Mouse (Mus musculus) MEL (cell line): ENCODE measurements around the gene Slc12a1. TPM values are rescaled to one million over a fixed set of nuclear protein-coding genes. Genes with fewer than 3 reads are reported as not detected.

Experiments
- DNase-seq: peaks from one replicate; pipeline ENCODE4 v3.0.0; 2011; ENCODE audit warnings: low read depth, low spot score
- H3K27ac ChIP-seq: 2 replicates; pipeline ENCODE4 v1.5.1; 2012; ENCODE audit warnings: low read depth, mild to moderate bottlenecking, control low read depth, low read length, moderate library complexity; ENCODE audit not compliant: control insufficient read depth
- H3K27me3 ChIP-seq, 2 experiments: fragments of 150-350 bp in 1 of 2; sonication (generic) in 1 of 2; 2 replicates each; pipeline ENCODE4 v1.6.1; 2012; ENCODE audit warnings: low read length in 2 of 2, mild to moderate bottlenecking in 2 of 2, improper control_type of control experiment in 1 of 2, moderate library complexity in 1 of 2; ENCODE audit not compliant: insufficient read depth in 2 of 2, control insufficient read depth in 1 of 2
- H3K36me3 ChIP-seq, 2 experiments: 2 replicates each; pipeline ENCODE4 v1.6.1; 2012 to 2014; ENCODE audit warnings: low read length in 2 of 2, improper control_type of control experiment in 1 of 2, inconsistent platforms in 1 of 2, mild to moderate bottlenecking in 1 of 2; ENCODE audit not compliant: insufficient read depth in 2 of 2, control insufficient read depth in 1 of 2
- H3K4me1 ChIP-seq, 2 experiments: fragments of 150-350 bp in 1 of 2; sonication (generic) in 1 of 2; 2 replicates each; pipeline ENCODE4 v1.6.1; 2012; ENCODE audit warnings: low read length in 2 of 2, improper control_type of control experiment in 1 of 2, mild to moderate bottlenecking in 1 of 2; ENCODE audit not compliant: insufficient read depth in 2 of 2, control insufficient read depth in 1 of 2
- H3K4me3 ChIP-seq, 2 experiments: fragments of 150-350 bp in 1 of 2; sonication (generic) in 1 of 2; 2 replicates each; pipeline ENCODE4 v1.5.1; 2012; ENCODE audit warnings: low read depth in 2 of 2, low read length in 2 of 2, mild to moderate bottlenecking in 2 of 2, moderate library complexity in 2 of 2, control low read depth in 1 of 2, improper control_type of control experiment in 1 of 2; ENCODE audit not compliant: control insufficient read depth in 1 of 2, insufficient read depth in 1 of 2
- H3K79me2 ChIP-seq: 2 replicates; pipeline ENCODE4 v1.6.1; 2012; ENCODE audit warnings: mild to moderate bottlenecking, low read length, moderate library complexity; ENCODE audit not compliant: control insufficient read depth, poor library complexity, insufficient read depth
- H3K9ac ChIP-seq: 2 replicates; pipeline ENCODE4 v1.6.1; 2012; ENCODE audit warnings: low read depth, mild to moderate bottlenecking, control low read depth, low read length, moderate library complexity; ENCODE audit not compliant: control insufficient read depth, poor library complexity, severe bottlenecking
- H3K9me3 ChIP-seq: fragments of 150-350 bp; sonication (generic); replicated peaks from 2 replicates; pipeline ENCODE4 v1.6.1; 2012; ENCODE audit warnings: mild to moderate bottlenecking, low read length, improper control_type of control experiment, moderate library complexity; ENCODE audit not compliant: insufficient read depth
- BHLHE40 ChIP-seq: IDR thresholded peaks from 2 replicates; pipeline ENCODE4 v1.6.1; 2012; ENCODE audit warnings: low read depth, mild to moderate bottlenecking, inconsistent platforms, low read length, improper control_type of control experiment, borderline replicate concordance
- CHD1 ChIP-seq: IDR thresholded peaks from 2 replicates; pipeline ENCODE4 v1.6.1; 2012; ENCODE audit warnings: low read depth, mild to moderate bottlenecking, inconsistent platforms, low read length, improper control_type of control experiment
- CHD2 ChIP-seq: IDR thresholded peaks from 2 replicates; pipeline ENCODE4 v1.6.1; 2011; ENCODE audit warnings: low read length, improper control_type of control experiment
- CTCF ChIP-seq, 3 experiments: IDR thresholded peaks in 2 of 3; conservative IDR thresholded peaks in 1 of 3; 2 replicates each; pipeline ENCODE4 v1.5.1; 2011 to 2012; ENCODE audit warnings: low read length in 3 of 3, low read depth in 2 of 3, mild to moderate bottlenecking in 2 of 3, improper control_type of control experiment in 1 of 3, inconsistent platforms in 1 of 3, mixed read lengths in 1 of 3, moderate library complexity in 1 of 3; ENCODE audit not compliant: control insufficient read depth in 1 of 3, insufficient read depth in 1 of 3, poor library complexity in 1 of 3, severe bottlenecking in 1 of 3
- E2F4 ChIP-seq: IDR thresholded peaks from 2 replicates; pipeline ENCODE4 v1.6.1; 2011; ENCODE audit warnings: low read depth, low read length, improper control_type of control experiment, borderline replicate concordance
- ELF1 ChIP-seq: IDR thresholded peaks from 2 replicates; pipeline ENCODE4 v1.6.1; 2014; ENCODE audit warnings: low read depth, mild to moderate bottlenecking, inconsistent platforms, low read length, improper control_type of control experiment, moderate library complexity
- EP300 ChIP-seq, 2 experiments: IDR thresholded peaks; 2 replicates each; pipeline ENCODE4 v1.6.1; 2011; ENCODE audit warnings: improper control_type of control experiment in 2 of 2, low read length in 2 of 2, low read depth in 1 of 2, mild to moderate bottlenecking in 1 of 2
- ETS1 ChIP-seq: IDR thresholded peaks from 2 replicates; pipeline ENCODE4 v1.6.1; 2012; ENCODE audit warnings: low read depth, mild to moderate bottlenecking, inconsistent platforms, low read length, improper control_type of control experiment, moderate library complexity
- GABPA ChIP-seq: IDR thresholded peaks from 2 replicates; pipeline ENCODE4 v1.6.1; 2012; ENCODE audit warnings: low read depth, mild to moderate bottlenecking, inconsistent platforms, low read length, improper control_type of control experiment, moderate library complexity
- HCFC1 ChIP-seq: IDR thresholded peaks from 2 replicates; pipeline ENCODE4 v1.6.1; 2012; ENCODE audit warnings: low read depth, mild to moderate bottlenecking, inconsistent platforms, low read length, improper control_type of control experiment, moderate library complexity
- JUND ChIP-seq: IDR thresholded peaks from 2 replicates; pipeline ENCODE4 v1.6.1; 2011; ENCODE audit warnings: low read depth, mild to moderate bottlenecking, improper control_type of control experiment, low read length
- KAT2A ChIP-seq: conservative IDR thresholded peaks from 2 replicates; pipeline ENCODE4 v1.6.1; 2012; ENCODE audit warnings: low read depth, low read length, improper control_type of control experiment, inconsistent platforms
- MAX ChIP-seq: IDR thresholded peaks from 2 replicates; pipeline ENCODE4 v1.6.1; 2011; ENCODE audit warnings: low read length, improper control_type of control experiment
- MAZ ChIP-seq: IDR thresholded peaks from 2 replicates; pipeline ENCODE4 v1.6.1; 2012; ENCODE audit warnings: low read depth, mild to moderate bottlenecking, inconsistent platforms, low read length, improper control_type of control experiment
- MEF2A ChIP-seq: IDR thresholded peaks from 2 replicates; pipeline ENCODE4 v1.6.1; 2014; ENCODE audit warnings: low read depth, mild to moderate bottlenecking, inconsistent platforms, low read length, improper control_type of control experiment; ENCODE audit not compliant: poor library complexity, insufficient replicate concordance, severe bottlenecking; ENCODE audit errors: extremely low read depth
- MXI1 ChIP-seq: IDR thresholded peaks from 2 replicates; pipeline ENCODE4 v1.6.1; 2011; ENCODE audit warnings: mild to moderate bottlenecking, low read depth, low read length, improper control_type of control experiment
- MYB ChIP-seq: IDR thresholded peaks from 2 replicates; pipeline ENCODE4 v1.6.1; 2011; ENCODE audit warnings: mild to moderate bottlenecking, low read depth, low read length, improper control_type of control experiment
- MYC ChIP-seq: IDR thresholded peaks from 2 replicates; pipeline ENCODE4 v1.6.1; 2011; ENCODE audit warnings: low read depth, mild to moderate bottlenecking, low read length, improper control_type of control experiment, moderate library complexity
- NELFE ChIP-seq: IDR thresholded peaks from 2 replicates; pipeline ENCODE4 v1.6.1; 2011; ENCODE audit warnings: low read depth, low read length, improper control_type of control experiment
- NRF1 ChIP-seq: IDR thresholded peaks from 2 replicates; pipeline ENCODE4 v1.6.1; 2014; ENCODE audit warnings: low read depth, mild to moderate bottlenecking, inconsistent platforms, low read length, improper control_type of control experiment, moderate library complexity; ENCODE audit not compliant: poor library complexity, insufficient read depth, severe bottlenecking
- POLR2A ChIP-seq, 2 experiments: IDR thresholded peaks; 2 replicates each; pipeline ENCODE4 v1.6.1; 2011 to 2012; ENCODE audit warnings: low read length in 2 of 2, mild to moderate bottlenecking in 2 of 2, control low read depth in 1 of 2, improper control_type of control experiment in 1 of 2, low read depth in 1 of 2, moderate library complexity in 1 of 2; ENCODE audit not compliant: control insufficient read depth in 1 of 2, insufficient read depth in 1 of 2, poor library complexity in 1 of 2
- POLR2AphosphoS2 ChIP-seq: IDR thresholded peaks from 2 replicates; pipeline ENCODE4 v1.6.1; 2011; ENCODE audit warnings: low read length, improper control_type of control experiment
- POLR2AphosphoS5 ChIP-seq: IDR thresholded peaks from 2 replicates; pipeline ENCODE4 v1.6.1; 2012; ENCODE audit warnings: low read depth, borderline replicate concordance, mild to moderate bottlenecking, inconsistent platforms, low read length, moderate library complexity, mixed read lengths
- RAD21 ChIP-seq: IDR thresholded peaks from 2 replicates; pipeline ENCODE4 v1.6.1; 2011; ENCODE audit warnings: mild to moderate bottlenecking, low read depth, low read length, improper control_type of control experiment
- RCOR1 ChIP-seq: IDR thresholded peaks from 2 replicates; pipeline ENCODE4 v1.6.1; 2012; ENCODE audit warnings: low read depth, mild to moderate bottlenecking, inconsistent platforms, low read length, improper control_type of control experiment
- SIN3A ChIP-seq: IDR thresholded peaks from 2 replicates; pipeline ENCODE4 v1.6.1; 2012; ENCODE audit warnings: low read length, improper control_type of control experiment, inconsistent platforms
- SMC3 ChIP-seq: IDR thresholded peaks from 2 replicates; pipeline ENCODE4 v1.6.1; 2011; ENCODE audit warnings: low read depth, low read length, improper control_type of control experiment
- TAL1 ChIP-seq: IDR thresholded peaks from 2 replicates; pipeline ENCODE4 v1.6.1; 2012; ENCODE audit warnings: mild to moderate bottlenecking, inconsistent platforms, low read length, moderate library complexity, mixed read lengths
- TBP ChIP-seq: IDR thresholded peaks from 2 replicates; pipeline ENCODE4 v1.8.0; 2011; ENCODE audit warnings: low read depth, low read length, improper control_type of control experiment
- TCF12 ChIP-seq: IDR thresholded peaks from 2 replicates; pipeline ENCODE4 v1.6.1; 2014; ENCODE audit warnings: low read depth, mild to moderate bottlenecking, inconsistent platforms, low read length, improper control_type of control experiment, moderate library complexity
- UBTF ChIP-seq: IDR thresholded peaks from 2 replicates; pipeline ENCODE4 v1.6.1; 2012; ENCODE audit warnings: low read depth, mild to moderate bottlenecking, inconsistent platforms, low read length, improper control_type of control experiment, moderate library complexity, borderline replicate concordance; ENCODE audit not compliant: insufficient read depth
- USF1 ChIP-seq: IDR thresholded peaks from 2 replicates; pipeline ENCODE4 v1.6.1; 2014; ENCODE audit warnings: low read depth, mild to moderate bottlenecking, inconsistent platforms, low read length, improper control_type of control experiment, moderate library complexity
- USF2 ChIP-seq, 2 experiments: IDR thresholded peaks; 2 replicates each; pipeline ENCODE4 v1.6.1; 2011 to 2012; ENCODE audit warnings: improper control_type of control experiment in 2 of 2, low read length in 2 of 2, borderline replicate concordance in 1 of 2, inconsistent platforms in 1 of 2, low read depth in 1 of 2, mild to moderate bottlenecking in 1 of 2; ENCODE audit not compliant: insufficient read depth in 1 of 2
- ZMIZ1 ChIP-seq: IDR thresholded peaks from 2 replicates; pipeline ENCODE4 v1.6.1; 2012; ENCODE audit warnings: low read depth, mild to moderate bottlenecking, inconsistent platforms, low read length, improper control_type of control experiment, moderate library complexity
- ZNF384 ChIP-seq: IDR thresholded peaks from 2 replicates; pipeline ENCODE4 v1.6.1; 2012; ENCODE audit warnings: low read depth, mild to moderate bottlenecking, inconsistent platforms, low read length, improper control_type of control experiment
- polyA plus RNA-seq, 2 experiments: library from polyadenylated mRNA; stranded (reverse) in 1 of 2; unstranded in 1 of 2; fragments of >175 nt in 1 of 2; fragments of >200 nt in 1 of 2; gene quantifications; 2 replicates each; pipeline versions ENCODE4 v1.2.1 to v1.2.4; 2012; ENCODE audit warnings: low replicate concordance in 2 of 2, low read depth in 1 of 2; ENCODE audit not compliant: insufficient read length in 2 of 2, insufficient read depth in 1 of 2, missing spikeins in 1 of 2
- total RNA-seq: library from RNA; depleted of rRNA; stranded (reverse); fragments of 300-350 nt; gene quantifications from 2 replicates; pipeline ENCODE4 v1.2.3, GENCODE M21; 2012

Gene Slc12a1
- total and polyA plus RNA-seq, 3 experiments, result not detected

DNA sequence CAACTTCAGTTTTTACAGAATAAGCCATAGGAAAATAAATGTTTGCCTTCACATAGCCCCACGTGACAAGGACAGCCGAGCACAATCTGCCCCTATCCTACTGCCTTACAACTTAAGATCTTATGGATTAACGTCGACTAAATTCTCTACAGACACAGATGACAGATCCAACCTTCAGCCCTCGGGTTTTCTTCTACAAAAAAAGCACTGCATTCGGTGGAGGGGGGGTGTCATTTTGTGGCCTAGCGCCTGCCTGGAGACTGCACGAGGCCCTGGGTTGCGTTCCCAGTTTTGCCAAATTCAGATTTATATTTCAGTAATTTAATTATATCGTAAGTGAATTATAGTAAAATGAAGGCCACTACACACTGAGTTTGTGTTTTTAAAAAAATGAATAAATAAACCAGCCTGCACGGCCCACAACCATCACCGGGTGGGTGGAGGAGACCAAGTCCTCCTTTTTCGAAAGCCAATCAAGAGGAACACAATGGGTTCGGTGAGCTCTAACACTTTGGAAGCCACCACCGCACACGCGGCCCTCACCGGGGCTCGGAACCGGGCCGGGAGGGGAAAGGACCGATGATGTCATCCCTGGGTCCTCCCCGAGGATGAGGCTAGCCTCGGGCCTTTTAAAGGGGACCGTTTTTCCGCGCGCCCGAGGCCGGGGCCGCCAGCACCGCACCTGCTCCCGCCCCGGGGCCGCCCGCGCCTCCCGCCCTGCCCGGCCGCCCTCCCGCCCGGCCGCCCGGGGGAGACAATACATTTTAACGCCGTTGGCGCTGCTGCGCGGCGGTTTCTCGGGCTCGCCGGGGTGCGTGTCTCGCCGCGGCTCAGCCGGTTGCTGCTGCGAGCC, 29.5 kb upstream of the Slc12a1 start:
- Histone ChIP-seq H3K4me3 (peak overlapping the region; percentile 93 to 99), H3K9me3 (no peaks in the 10 kb centered on the region), H3K27ac (peak overlapping the region; percentile 79), H3K9ac (peak overlapping the region; percentile 98), H3K27me3 (no peaks in the 10 kb centered on the region), H3K36me3 (peaks cover 5 to 49% of the 10 kb centered on the region in 2 experiments), H3K79me2 (peaks cover 49% of the 10 kb centered on the region), H3K4me1 (peaks cover 25 to 39% of the 10 kb centered on the region in 2 experiments)
- DNase-seq, result peak; percentile 49
- no peak; the same call in 1 of the 2 replicates for TF ChIP-seq NELFE
- no peak for TF ChIP-seq NRF1
- TF ChIP-seq CHD1, result peak; percentile 87; the same call in 1 of the 2 replicates
- peak in 1 of 2 experiments; percentile 57; a peak in 1 of 4 replicates for TF ChIP-seq USF2 (IDR thresholded peaks at IDR 0.05; ENCODE audit: borderline replicate concordance in 1 of 2, insufficient read depth in 1 of 2, low read depth in 1 of 2, low read length in 2 of 2)
- no peak for TF ChIP-seq MAZ
- TF ChIP-seq UBTF, result 0 out of 2 replicates have a peak, but pooled peaks have one; percentile 53
- TF ChIP-seq E2F4, result no peak
- TF ChIP-seq GABPA, result no peak
- TF ChIP-seq CHD2, result no peak
- peak; percentile 64 for TF ChIP-seq MYC
- TF ChIP-seq EP300 (IDR thresholded peaks at IDR 0.05; ENCODE audit: low read depth in 1 of 2, low read length in 2 of 2), result no peak; a peak in 1 of 4 replicates
- TF ChIP-seq MEF2A, result no peak
- peak; percentile 78; the same call in 1 of the 2 replicates for TF ChIP-seq SIN3A
- no peak for TF ChIP-seq POLR2A (IDR thresholded peaks at IDR 0.05; ENCODE audit: control insufficient read depth in 1 of 2, insufficient read depth in 1 of 2, low read depth in 1 of 2, low read length in 2 of 2, poor library complexity in 1 of 2)
- no peak for TF ChIP-seq KAT2A
- TF ChIP-seq MAX, result peak; percentile 75
- no peak for TF ChIP-seq POLR2AphosphoS5
- no peak for TF ChIP-seq RAD21
- peak; percentile 39; the same call in 1 of the 2 replicates for TF ChIP-seq POLR2AphosphoS2
- TF ChIP-seq USF1, result peak; percentile 90
- no peak for TF ChIP-seq ELF1
- no peak for TF ChIP-seq RCOR1
- no peak for TF ChIP-seq TBP
- TF ChIP-seq TCF12, result no peak
- TF ChIP-seq ZMIZ1, result no peak
- no peak for TF ChIP-seq TAL1
- TF ChIP-seq BHLHE40, result peak; percentile 28; the same call in 1 of the 2 replicates
- 0 out of 2 replicates have a peak, but pooled peaks have one; percentile 2 for TF ChIP-seq ETS1
- TF ChIP-seq HCFC1, result no peak; the same call in none of the 2 replicates
- TF ChIP-seq CTCF (IDR thresholded peaks at IDR 0.05 in 2 of 3, conservative IDR thresholded peaks at IDR 0.05 in 1 of 3; ENCODE audit: control insufficient read depth in 1 of 3, insufficient read depth in 1 of 3, low read depth in 2 of 3, low read length in 3 of 3, poor library complexity in 1 of 3, severe bottlenecking in 1 of 3), result no peak
- no peak for TF ChIP-seq JUND
- TF ChIP-seq MYB, result no peak
- peak; percentile 95 for TF ChIP-seq MXI1
- TF ChIP-seq ZNF384, result no peak
- no peak for TF ChIP-seq SMC3
